Mouse (Mus musculus): ENCODE results near the gene 6430548M08Rik.

DNA sequence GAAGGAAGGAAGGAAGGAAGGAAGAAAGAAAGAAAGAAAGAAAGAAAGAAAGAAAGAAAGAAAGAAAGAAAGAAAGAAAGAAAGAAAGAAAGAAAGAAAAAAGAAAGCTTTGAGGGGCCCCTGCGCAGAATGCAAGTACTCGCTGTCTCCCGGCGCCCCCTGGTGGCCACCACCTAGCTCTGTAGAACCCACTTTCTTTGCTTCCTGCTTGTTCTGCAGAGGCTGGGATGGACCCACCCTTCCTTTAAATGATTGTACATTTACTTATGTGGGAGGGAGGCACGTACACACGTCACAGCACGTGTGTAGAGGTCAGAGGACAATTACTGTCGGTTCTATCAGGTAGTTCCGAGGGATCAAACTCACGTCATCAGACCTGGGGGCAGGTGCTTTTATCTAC lies 35.9 kb upstream of the 6430548M08Rik start:
- no peak for TF ChIP-seq POLR2A (IDR thresholded peaks at IDR 0.05; ENCODE audit: extremely low read depth, insufficient read depth, low read length)
- TF ChIP-seq CTCF (IDR thresholded peaks at IDR 0.05; ENCODE audit: low read depth, low read length): peak; percentile 81
